Mouse (Mus musculus) MEL (cell line): ENCODE results near the gene Eif3a. TPM values are rescaled to one million over a fixed set of nuclear protein-coding genes. Genes with fewer than 3 reads are reported as not detected.

ENCODE experiments used
- DNase-seq: peaks from one replicate; pipeline ENCODE4 v3.0.0; 2011; ENCODE audit warnings: low read depth, low spot score
- H3K27ac ChIP-seq: 2 replicates; pipeline ENCODE4 v1.5.1; 2012; ENCODE audit warnings: low read depth, mild to moderate bottlenecking, control low read depth, low read length, moderate library complexity; ENCODE audit not compliant: control insufficient read depth
- H3K27me3 ChIP-seq, 2 experiments: fragments of 150-350 bp in 1 of 2; sonication (generic) in 1 of 2; 2 replicates each; pipeline ENCODE4 v1.6.1; 2012; ENCODE audit warnings: low read length in 2 of 2, mild to moderate bottlenecking in 2 of 2, improper control_type of control experiment in 1 of 2, moderate library complexity in 1 of 2; ENCODE audit not compliant: insufficient read depth in 2 of 2, control insufficient read depth in 1 of 2
- H3K36me3 ChIP-seq, 2 experiments: 2 replicates each; pipeline ENCODE4 v1.6.1; 2012 to 2014; ENCODE audit warnings: low read length in 2 of 2, improper control_type of control experiment in 1 of 2, inconsistent platforms in 1 of 2, mild to moderate bottlenecking in 1 of 2; ENCODE audit not compliant: insufficient read depth in 2 of 2, control insufficient read depth in 1 of 2
- H3K4me1 ChIP-seq, 2 experiments: fragments of 150-350 bp in 1 of 2; sonication (generic) in 1 of 2; 2 replicates each; pipeline ENCODE4 v1.6.1; 2012; ENCODE audit warnings: low read length in 2 of 2, improper control_type of control experiment in 1 of 2, mild to moderate bottlenecking in 1 of 2; ENCODE audit not compliant: insufficient read depth in 2 of 2, control insufficient read depth in 1 of 2
- H3K4me3 ChIP-seq, 2 experiments: fragments of 150-350 bp in 1 of 2; sonication (generic) in 1 of 2; 2 replicates each; pipeline ENCODE4 v1.5.1; 2012; ENCODE audit warnings: low read depth in 2 of 2, low read length in 2 of 2, mild to moderate bottlenecking in 2 of 2, moderate library complexity in 2 of 2, control low read depth in 1 of 2, improper control_type of control experiment in 1 of 2; ENCODE audit not compliant: control insufficient read depth in 1 of 2, insufficient read depth in 1 of 2
- H3K79me2 ChIP-seq: 2 replicates; pipeline ENCODE4 v1.6.1; 2012; ENCODE audit warnings: mild to moderate bottlenecking, low read length, moderate library complexity; ENCODE audit not compliant: control insufficient read depth, poor library complexity, insufficient read depth
- H3K9ac ChIP-seq: 2 replicates; pipeline ENCODE4 v1.6.1; 2012; ENCODE audit warnings: low read depth, mild to moderate bottlenecking, control low read depth, low read length, moderate library complexity; ENCODE audit not compliant: control insufficient read depth, poor library complexity, severe bottlenecking
- H3K9me3 ChIP-seq: fragments of 150-350 bp; sonication (generic); replicated peaks from 2 replicates; pipeline ENCODE4 v1.6.1; 2012; ENCODE audit warnings: mild to moderate bottlenecking, low read length, improper control_type of control experiment, moderate library complexity; ENCODE audit not compliant: insufficient read depth
- BHLHE40 ChIP-seq: IDR thresholded peaks from 2 replicates; pipeline ENCODE4 v1.6.1; 2012; ENCODE audit warnings: low read depth, mild to moderate bottlenecking, inconsistent platforms, low read length, improper control_type of control experiment, borderline replicate concordance
- HCFC1 ChIP-seq: IDR thresholded peaks from 2 replicates; pipeline ENCODE4 v1.6.1; 2012; ENCODE audit warnings: low read depth, mild to moderate bottlenecking, inconsistent platforms, low read length, improper control_type of control experiment, moderate library complexity
- JUND ChIP-seq: IDR thresholded peaks from 2 replicates; pipeline ENCODE4 v1.6.1; 2011; ENCODE audit warnings: low read depth, mild to moderate bottlenecking, improper control_type of control experiment, low read length
- MYB ChIP-seq: IDR thresholded peaks from 2 replicates; pipeline ENCODE4 v1.6.1; 2011; ENCODE audit warnings: mild to moderate bottlenecking, low read depth, low read length, improper control_type of control experiment
- POLR2AphosphoS5 ChIP-seq: IDR thresholded peaks from 2 replicates; pipeline ENCODE4 v1.6.1; 2012; ENCODE audit warnings: low read depth, borderline replicate concordance, mild to moderate bottlenecking, inconsistent platforms, low read length, moderate library complexity, mixed read lengths
- SIN3A ChIP-seq: IDR thresholded peaks from 2 replicates; pipeline ENCODE4 v1.6.1; 2012; ENCODE audit warnings: low read length, improper control_type of control experiment, inconsistent platforms
- TCF12 ChIP-seq: IDR thresholded peaks from 2 replicates; pipeline ENCODE4 v1.6.1; 2014; ENCODE audit warnings: low read depth, mild to moderate bottlenecking, inconsistent platforms, low read length, improper control_type of control experiment, moderate library complexity
- USF1 ChIP-seq: IDR thresholded peaks from 2 replicates; pipeline ENCODE4 v1.6.1; 2014; ENCODE audit warnings: low read depth, mild to moderate bottlenecking, inconsistent platforms, low read length, improper control_type of control experiment, moderate library complexity
- ZC3H11A ChIP-seq: IDR thresholded peaks from 2 replicates; pipeline ENCODE4 v1.6.1; 2012; ENCODE audit warnings: low read depth, mild to moderate bottlenecking, inconsistent platforms, low read length, improper control_type of control experiment
- ZNF384 ChIP-seq: IDR thresholded peaks from 2 replicates; pipeline ENCODE4 v1.6.1; 2012; ENCODE audit warnings: low read depth, mild to moderate bottlenecking, inconsistent platforms, low read length, improper control_type of control experiment
- polyA plus RNA-seq, 2 experiments: library from polyadenylated mRNA; stranded (reverse) in 1 of 2; unstranded in 1 of 2; fragments of >175 nt in 1 of 2; fragments of >200 nt in 1 of 2; gene quantifications; 2 replicates each; pipeline versions ENCODE4 v1.2.1 to v1.2.4; 2012; ENCODE audit warnings: low replicate concordance in 2 of 2, low read depth in 1 of 2; ENCODE audit not compliant: insufficient read length in 2 of 2, insufficient read depth in 1 of 2, missing spikeins in 1 of 2
- total RNA-seq: library from RNA; depleted of rRNA; stranded (reverse); fragments of 300-350 nt; gene quantifications from 2 replicates; pipeline ENCODE4 v1.2.3, GENCODE M21; 2012; rRNA removed

The Eif3a gene
- total and polyA plus RNA-seq, 3 experiments: 331 to 914 (median 424) TPM

GRCm38 (mm10) chr19:60712577-60712976 lies 77.9 kb downstream of the Eif3a start:
- H3K27me3 ChIP-seq: no peaks in the 10 kb centered on the region; a peak in 1 of 4 replicates
- TF ChIP-seq ZNF384 (no peak), POLR2AphosphoS5 (no peak), SIN3A (no peak), HCFC1 (no peak), MYB (no peak), USF1 (no peak), TCF12 (no peak), JUND (no peak), ZC3H11A (no peak), BHLHE40 (no peak)
- H3K4me1 ChIP-seq: peaks cover 9 to 19% of the 10 kb centered on the region in 2 experiments
- H3K27ac ChIP-seq: no peak overlapping the region
- no peak overlapping the region for H3K4me3 ChIP-seq
- DNase-seq: no peak
- no peak overlapping the region for H3K9ac ChIP-seq
- H3K79me2 ChIP-seq: no peaks in the 10 kb centered on the region
- H3K9me3 ChIP-seq: no peaks in the 10 kb centered on the region
- H3K36me3 ChIP-seq: peaks cover 0 to 10% of the 10 kb centered on the region in 2 experiments; a peak in 2 of 4 replicates

Other genes starting within 250 kb of the Eif3a start
- gene Cacul1, start 209.6 kb downstream of the Eif3a start, total RNA-seq: 48.6 and 52.3 TPM in 2 replicates
- 100 to 1,000 TPM in 1 of 2 experiments, 10 to 100 TPM in 1; 53.5 to 113 TPM for gene Cacul1, start 209.6 kb downstream of the Eif3a start, polyA plus RNA-seq
- gene Nanos1, start 34.7 kb downstream of the Eif3a start, total RNA-seq: 3.8 and 4.5 TPM in 2 replicates
- gene Nanos1, start 34.7 kb downstream of the Eif3a start, polyA plus RNA-seq: 1 to 10 TPM in 1 of 2 experiments, not detected in 1; 4.6 TPM
- gene Fam45a, start 20.9 kb upstream of the Eif3a start, total RNA-seq: 12.1 and 13.0 TPM in 2 replicates
- 10 to 100 TPM in 1 of 2 experiments, not detected in 1; 20.4 TPM for gene Fam45a, start 20.9 kb upstream of the Eif3a start, polyA plus RNA-seq
- 0.85 and 1.3 TPM in 2 replicates for gene Sfxn4, start 70.8 kb upstream of the Eif3a start, total RNA-seq
- 1 to 10 TPM in 1 of 2 experiments, not detected in 1; 9.3 TPM for gene Sfxn4, start 70.8 kb upstream of the Eif3a start, polyA plus RNA-seq
- gene Prdx3, start 83.9 kb upstream of the Eif3a start, total RNA-seq: 267 and 271 TPM in 2 replicates
- gene Prdx3, start 83.9 kb upstream of the Eif3a start, polyA plus RNA-seq: 100 to 1,000 TPM in 1 of 2 experiments, not detected in 1; 332 TPM
- gene Grk5, start 99.1 kb upstream of the Eif3a start, total RNA-seq: 3.3 and 4.2 TPM in 2 replicates
- gene Grk5, start 99.1 kb upstream of the Eif3a start, polyA plus RNA-seq: 1 to 10 TPM in 1 of 2 experiments, not detected in 1; 8.1 TPM